Mouse (Mus musculus): ENCODE results near the gene Prr15l. TPM values are rescaled to one million over a fixed set of nuclear protein-coding genes. Genes with fewer than 3 reads are reported as not detected.

Prr15l gene
- 0.53 and 1.5 TPM in 2 replicates for polyA plus RNA-seq (2016; fragmentation: Nextera tagmentation; extraction: Ambion mirVana)

- WGBS: 75% methylated on average over 2 of the region's 2 CpGs
- no peak within 1 kb of the TSS for H3K27ac ChIP-seq
- peaks cover 11% of the 10 kb centered on the region; the same call in 1 of the 2 replicates for H3K4me1 ChIP-seq
- H3K4me3 ChIP-seq: no peak within 1 kb of the TSS
- no peak within 1 kb of the TSS for H3K9ac ChIP-seq
- ATAC-seq (ENCODE audit: low FRiP score): no peak
- no peak within 1 kb of the TSS for H3K4me2 ChIP-seq (replicated peaks)
- H3K27me3 ChIP-seq: peaks cover 27% of the 10 kb centered on the region
- no peaks in the 10 kb centered on the region for H3K9me3 ChIP-seq (replicated peaks)
- no peaks in the 10 kb centered on the region for H3K36me3 ChIP-seq
Observed at GRCm38 (mm10) chr11:96928088-96928487, at the start of gene Prr15l. Prr15l (plus strand) TSS chr11:96928104.

GRCm38 (mm10) chr11:96878715-96879114 is 49.2 kb upstream of the Prr15l start:
- Histone ChIP-seq H3K4me2 (replicated peaks) (no peak overlapping the region), H3K27ac (peak overlapping the region; percentile 100), H3K9ac (no peak overlapping the region), H3K4me3 (no peak overlapping the region), H3K36me3 (no peaks in the 10 kb centered on the region), H3K27me3 (no peaks in the 10 kb centered on the region), H3K4me1 (peaks cover 58% of the 10 kb centered on the region), H3K9me3 (replicated peaks) (no peaks in the 10 kb centered on the region)
- no peak for ATAC-seq (ENCODE audit: low FRiP score)
- WGBS: 19% methylated on average over 3 of the region's 3 CpGs

GRCm38 (mm10) chr11:96879359-96879758 is 48.5 kb upstream of the Prr15l start:
- H3K4me2 ChIP-seq (replicated peaks): no peak overlapping the region
- WGBS: 8% methylated on average over 7 of the region's 7 CpGs
- no peak overlapping the region for H3K4me3 ChIP-seq
- H3K4me1 ChIP-seq: peaks cover 57% of the 10 kb centered on the region
- no peaks in the 10 kb centered on the region for H3K27me3 ChIP-seq
- H3K9me3 ChIP-seq (replicated peaks): no peaks in the 10 kb centered on the region
- peak overlapping the region; percentile 100 for H3K27ac ChIP-seq
- H3K9ac ChIP-seq: no peak overlapping the region
- no peaks in the 10 kb centered on the region for H3K36me3 ChIP-seq
- no peak for ATAC-seq (ENCODE audit: low FRiP score)

GRCm38 (mm10) chr11:96880296-96880695 is 47.6 kb upstream of the Prr15l start:
- 82% methylated on average over 9 of the region's 9 CpGs for WGBS
- H3K27ac ChIP-seq: peak overlapping the region; percentile 100; the same call in 1 of the 2 replicates
- no peaks in the 10 kb centered on the region for H3K36me3 ChIP-seq
- no peak overlapping the region for H3K4me3 ChIP-seq
- H3K9ac ChIP-seq: no peak overlapping the region
- H3K27me3 ChIP-seq: no peaks in the 10 kb centered on the region
- H3K4me2 ChIP-seq (replicated peaks): no peak overlapping the region
- ATAC-seq (ENCODE audit: low FRiP score): no peak
- H3K9me3 ChIP-seq (replicated peaks): no peaks in the 10 kb centered on the region
- H3K4me1 ChIP-seq: peaks cover 56% of the 10 kb centered on the region

GRCm38 (mm10) chr11:96885901-96886340 is 42.0 kb upstream of the Prr15l start:
- Histone ChIP-seq H3K27ac (peak overlapping the region; percentile 93), H3K9me3 (replicated peaks) (no peaks in the 10 kb centered on the region), H3K36me3 (no peaks in the 10 kb centered on the region), H3K27me3 (no peaks in the 10 kb centered on the region), H3K9ac (peak overlapping the region; percentile 46), H3K4me2 (replicated peaks) (no peak overlapping the region), H3K4me1 (peaks cover 36% of the 10 kb centered on the region), H3K4me3 (no peak overlapping the region)
- 38% methylated on average over 5 of the region's 5 CpGs for WGBS
- peak; percentile 91 for ATAC-seq (ENCODE audit: low FRiP score)

GRCm38 (mm10) chr11:96886942-96887546 is 40.9 kb upstream of the Prr15l start:
- 0 out of 2 replicates have a peak overlapping the region, but pooled peaks have one; percentile 46 for H3K9ac ChIP-seq
- H3K4me1 ChIP-seq: peaks cover 39% of the 10 kb centered on the region
- H3K4me2 ChIP-seq (replicated peaks): no peak overlapping the region
- H3K9me3 ChIP-seq (replicated peaks): no peaks in the 10 kb centered on the region
- peak overlapping the region; percentile 93 for H3K27ac ChIP-seq
- H3K27me3 ChIP-seq: no peaks in the 10 kb centered on the region
- WGBS: 77% methylated on average over 8 of the region's 8 CpGs
- H3K4me3 ChIP-seq: no peak overlapping the region
- no peak for ATAC-seq (ENCODE audit: low FRiP score)
- no peaks in the 10 kb centered on the region for H3K36me3 ChIP-seq

- WGBS: 14% methylated on average over 14 of the region's 14 CpGs
- Histone ChIP-seq H3K27me3 (no peaks in the 10 kb centered on the region), H3K9me3 (replicated peaks) (no peaks in the 10 kb centered on the region), H3K4me1 (peaks cover 36% of the 10 kb centered on the region), H3K4me2 (replicated peaks) (no peak overlapping the region), H3K36me3 (no peaks in the 10 kb centered on the region), H3K27ac (peak overlapping the region; percentile 88), H3K9ac (no peak overlapping the region), H3K4me3 (no peak overlapping the region)
- ATAC-seq (ENCODE audit: low FRiP score): no peak
Observed at GRCm38 (mm10) chr11:96891784-96892527, 35.9 kb upstream of the Prr15l start.

- no peaks in the 10 kb centered on the region for H3K36me3 ChIP-seq
- no peaks in the 10 kb centered on the region for H3K9me3 ChIP-seq (replicated peaks)
- H3K4me2 ChIP-seq (replicated peaks): no peak overlapping the region
- peaks cover 44% of the 10 kb centered on the region for H3K4me1 ChIP-seq
- no peaks in the 10 kb centered on the region for H3K27me3 ChIP-seq
- peak; percentile 75 for ATAC-seq (ENCODE audit: low FRiP score)
- 33% methylated on average over 11 of the region's 11 CpGs for WGBS
- H3K4me3 ChIP-seq: no peak overlapping the region
- H3K9ac ChIP-seq: peak overlapping the region; percentile 5; the same call in 1 of the 2 replicates
- H3K27ac ChIP-seq: peak overlapping the region; percentile 88
Observed at GRCm38 (mm10) chr11:96893203-96893842, 34.6 kb upstream of the Prr15l start.

GRCm38 (mm10) chr11:96895886-96896285 is 32.0 kb upstream of the Prr15l start:
- Histone ChIP-seq H3K4me3 (no peak overlapping the region), H3K27me3 (no peaks in the 10 kb centered on the region), H3K27ac (peak overlapping the region; percentile 60), H3K4me2 (replicated peaks) (no peak overlapping the region), H3K9ac (no peak overlapping the region), H3K36me3 (no peaks in the 10 kb centered on the region), H3K4me1 (peaks cover 64% of the 10 kb centered on the region), H3K9me3 (replicated peaks) (no peaks in the 10 kb centered on the region)
- ATAC-seq (ENCODE audit: low FRiP score): no peak
- 82% methylated on average over 4 of the region's 4 CpGs for WGBS

- peak overlapping the region; percentile 35 for H3K4me2 ChIP-seq (replicated peaks)
- peaks cover 78% of the 10 kb centered on the region for H3K4me1 ChIP-seq
- H3K27ac ChIP-seq: peak overlapping the region; percentile 94
- H3K4me3 ChIP-seq: no peak overlapping the region
- H3K9me3 ChIP-seq (replicated peaks): no peaks in the 10 kb centered on the region
- H3K27me3 ChIP-seq: no peaks in the 10 kb centered on the region
- peak; percentile 79 for ATAC-seq (ENCODE audit: low FRiP score)
- H3K9ac ChIP-seq: no peak overlapping the region
- WGBS: 14% methylated on average over 13 of the region's 13 CpGs
- H3K36me3 ChIP-seq: no peaks in the 10 kb centered on the region
Observed at GRCm38 (mm10) chr11:96899449-96900306, 28.2 kb upstream of the Prr15l start.

- Histone ChIP-seq H3K4me3 (no peak overlapping the region), H3K4me2 (replicated peaks) (no peak overlapping the region), H3K27me3 (no peaks in the 10 kb centered on the region), H3K36me3 (no peaks in the 10 kb centered on the region), H3K27ac (peak overlapping the region; percentile 94), H3K4me1 (peaks cover 88% of the 10 kb centered on the region), H3K9me3 (replicated peaks) (no peaks in the 10 kb centered on the region), H3K9ac (0 out of 2 replicates have a peak overlapping the region, but pooled peaks have one; percentile 39)
- no peak for ATAC-seq (ENCODE audit: low FRiP score)
- WGBS: 18% methylated on average over 9 of the region's 9 CpGs
Observed at GRCm38 (mm10) chr11:96901332-96901731, 26.6 kb upstream of the Prr15l start.
